Mouse (Mus musculus) ES-Bruce4 (cell line): ENCODE data around the gene Hist3h2ba.

Experiments used
- CTCF ChIP-seq: IDR thresholded peaks from one replicate; pipeline ENCODE4 v1.8.1; 2011; ENCODE audit warnings: low read depth, low read length
- EP300 ChIP-seq: IDR thresholded peaks from 2 replicates; pipeline ENCODE4 v1.6.1; 2011; ENCODE audit warnings: low read depth, low read length; ENCODE audit not compliant: insufficient read depth
- POLR2A ChIP-seq: IDR thresholded peaks from one replicate; pipeline ENCODE4 v1.8.1; 2011; ENCODE audit warnings: low read length; ENCODE audit not compliant: insufficient read depth

DNA sequence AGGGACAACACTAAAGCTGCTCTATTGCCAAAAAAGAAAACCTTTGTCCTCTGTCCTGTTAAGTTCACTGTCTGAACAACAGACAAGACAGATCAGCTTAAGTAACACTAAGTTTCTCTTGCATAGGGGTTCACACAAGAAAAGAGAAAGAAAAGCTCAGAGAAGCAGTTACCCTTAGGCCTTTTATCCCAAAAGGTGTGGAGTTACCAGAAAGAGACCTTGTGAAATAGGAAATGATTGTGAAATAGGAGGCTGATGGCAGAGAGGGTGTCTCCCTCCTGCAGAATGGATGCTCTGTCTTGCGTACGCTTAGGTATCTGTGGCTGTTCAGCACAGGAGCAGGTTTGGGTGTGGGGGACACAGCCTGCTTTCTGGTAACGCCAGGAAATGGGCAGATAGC is 30.5 kb downstream of the Hist3h2ba start:
- TF ChIP-seq CTCF (no peak), POLR2A (no peak), EP300 (no peak)
